Mouse (Mus musculus) left cerebral cortex, postnatal 25 days (tissue): Measurements from ENCODE around the gene Pcnx3. TPM values are rescaled to one million over a fixed set of nuclear protein-coding genes. Genes with fewer than 3 reads are reported as not detected.

Experiments
- DNase-seq, 2 experiments: peaks; one replicate each; pipeline ENCODE4 v3.0.0; 2022; ENCODE audit warnings: low spot score in 2 of 2, mixed read lengths in 1 of 2
- intact Hi-C: fragments of 180-260 bp; cut with DNase I; formaldehyde crosslinking; loops from one replicate; pipeline ENCODE4 v1.15.1; 2025
- total RNA-seq, 2 experiments: library from RNA; stranded (reverse); gene quantifications; 2 replicates each; pipeline ENCODE4 v1.2.3; 2021

Pcnx3 gene
- total RNA-seq, 2 experiments from 2014 or later, result 63.6 to 67.9 TPM

DNA sequence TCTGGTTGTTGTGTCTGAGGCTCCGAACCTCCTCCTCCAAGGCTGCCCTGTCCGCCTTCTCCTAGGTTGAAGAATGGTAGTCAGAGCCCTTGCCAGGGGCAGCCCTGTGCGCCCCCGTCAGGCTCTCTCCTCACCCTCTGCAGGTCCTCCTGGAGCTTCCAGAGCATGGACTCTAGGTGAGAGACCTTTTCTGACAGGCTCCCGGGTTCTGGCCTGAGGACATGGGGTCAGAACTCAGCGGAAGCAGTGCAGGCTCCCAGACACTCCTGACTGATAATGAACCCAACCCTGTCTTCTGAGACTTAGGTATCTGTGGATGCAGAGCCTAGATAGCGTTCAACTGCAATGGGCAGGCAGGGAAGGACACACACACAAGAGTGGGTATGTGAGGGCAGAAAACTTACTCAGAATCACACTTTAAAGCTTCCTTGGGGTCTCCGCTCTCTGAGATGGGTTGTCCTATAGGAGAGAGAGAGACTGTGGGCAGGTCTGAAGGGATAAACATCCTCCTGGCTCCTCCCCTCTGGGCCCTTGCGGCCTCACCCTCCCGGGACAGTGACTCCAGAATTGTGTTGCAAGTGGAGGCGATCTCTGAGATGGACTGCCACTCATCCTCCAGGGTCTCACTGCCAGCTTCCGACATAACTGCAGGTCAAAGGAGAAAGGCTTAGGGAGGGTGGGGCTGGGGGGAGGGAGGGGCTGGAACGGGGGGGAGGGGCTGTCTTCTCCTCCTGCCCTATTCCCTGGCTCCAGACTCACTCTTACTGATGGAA lies 37.0 kb downstream of the Pcnx3 start:
- intact Hi-C loops, result no loop called here
- DNase-seq, result no peak

DNA sequence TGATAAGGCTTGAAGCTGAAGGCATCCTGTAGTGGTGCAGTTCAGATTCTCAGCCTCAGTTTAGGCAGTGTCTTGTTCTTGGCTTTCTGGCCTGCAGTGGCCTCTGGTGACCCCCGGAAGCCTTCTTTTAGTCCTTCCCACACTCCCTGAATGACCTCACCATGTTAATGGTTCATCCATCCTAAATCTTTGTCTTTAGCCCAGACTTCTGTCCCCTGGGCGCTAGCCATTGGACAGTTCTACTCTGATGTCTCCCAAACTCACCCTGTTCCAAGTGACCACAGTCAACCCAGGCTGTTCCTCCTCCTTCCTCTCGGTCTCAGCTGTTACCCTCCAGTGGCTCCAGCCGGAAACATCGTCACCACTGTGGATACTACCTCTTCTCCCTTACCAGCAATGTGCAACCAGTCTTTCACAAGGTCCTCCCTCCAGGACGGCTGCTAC lies 39.4 kb downstream of the Pcnx3 start:
- intact Hi-C loops, result no loop called here
- no peak for DNase-seq

DNA sequence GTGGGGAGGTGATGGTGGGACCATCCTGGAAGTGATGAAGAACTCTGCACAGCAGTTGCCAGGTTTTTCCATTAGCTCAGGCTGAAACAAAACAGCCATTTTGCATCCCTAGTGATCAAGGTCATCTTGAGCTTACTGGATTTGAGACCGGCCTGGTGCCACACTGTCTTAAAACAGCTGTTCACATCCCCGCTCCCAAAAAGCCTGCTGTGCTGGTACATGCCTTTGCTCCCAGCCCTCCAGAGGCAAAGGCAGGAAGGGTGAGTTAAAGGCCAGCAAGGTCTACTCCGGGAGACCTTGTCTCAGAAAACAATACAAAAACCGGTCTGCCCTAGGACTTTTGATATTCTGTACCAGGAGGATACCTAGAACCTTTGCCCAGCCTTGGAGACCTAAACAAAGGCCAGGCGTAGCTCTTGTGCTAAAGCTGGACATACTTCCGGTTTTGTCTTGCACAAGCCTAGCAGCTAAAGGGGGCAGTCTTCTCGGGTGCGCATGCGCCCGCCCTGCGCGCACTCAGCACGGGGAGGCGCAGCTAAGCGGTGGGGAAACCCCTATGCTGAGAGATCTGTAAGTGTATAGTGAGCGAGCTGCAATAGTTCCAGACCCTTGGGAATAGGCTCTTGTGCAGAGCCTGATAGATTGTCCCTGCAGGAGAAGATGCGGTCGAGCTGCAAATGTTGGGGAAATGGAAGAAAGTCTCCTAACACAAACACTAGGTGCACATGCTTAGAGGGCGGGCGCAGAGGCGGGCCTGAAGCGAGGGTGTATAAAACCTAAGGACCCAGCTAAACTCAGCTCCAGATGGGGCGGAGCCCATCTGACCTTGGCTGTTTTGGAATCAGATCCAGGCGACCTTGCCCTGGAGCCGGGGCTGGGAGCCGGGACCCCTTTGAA lies 40.1 kb downstream of the Pcnx3 start:
- intact Hi-C loops, result no loop called here
- DNase-seq, result peak; percentile 85 to 89

DNA sequence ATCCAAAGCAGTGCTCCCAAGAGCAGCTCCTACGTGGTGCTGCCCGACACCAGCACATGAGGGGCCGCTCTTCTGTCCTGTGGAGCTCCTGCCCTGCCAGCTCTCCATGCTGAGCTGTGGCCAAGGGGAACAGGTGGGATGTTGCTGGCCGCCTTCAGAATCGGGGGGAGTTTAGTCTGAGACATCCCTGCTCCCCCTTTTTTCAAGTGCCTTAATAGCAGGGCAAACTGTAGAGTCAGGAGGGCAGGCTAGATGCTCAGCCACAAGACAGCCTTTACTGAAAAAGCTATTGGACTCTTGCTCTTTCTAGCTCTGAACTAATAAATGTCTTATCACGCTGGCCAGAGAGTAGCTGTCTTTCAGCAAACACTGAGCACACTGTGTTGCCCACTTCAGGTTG lies 40.9 kb downstream of the Pcnx3 start:
- no peak for DNase-seq
- intact Hi-C loops, result no loop called here

DNA sequence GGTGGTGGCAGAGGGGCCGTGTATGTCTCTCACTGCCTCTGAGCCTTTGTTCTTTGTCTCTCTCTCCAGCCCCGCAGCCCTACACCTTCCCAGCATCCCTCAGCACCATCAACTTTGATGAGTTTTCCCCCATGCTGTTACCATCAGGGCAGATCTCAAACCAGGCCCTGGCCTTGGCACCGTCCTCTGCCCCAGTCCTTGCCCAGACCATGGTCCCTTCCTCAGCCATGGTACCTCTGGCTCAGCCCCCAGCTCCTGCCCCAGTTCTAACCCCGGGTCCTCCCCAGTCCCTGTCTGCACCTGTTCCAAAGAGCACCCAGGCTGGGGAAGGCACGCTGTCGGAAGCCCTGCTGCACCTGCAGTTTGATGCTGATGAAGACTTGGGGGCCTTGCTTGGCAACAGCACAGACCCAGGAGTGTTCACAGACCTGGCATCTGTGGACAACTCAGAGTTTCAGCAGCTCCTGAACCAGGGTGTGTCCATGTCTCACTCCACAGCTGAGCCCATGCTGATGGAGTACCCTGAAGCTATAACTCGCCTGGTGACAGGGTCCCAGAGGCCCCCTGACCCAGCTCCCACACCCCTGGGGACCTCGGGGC lies 41.9 kb downstream of the Pcnx3 start:
- intact Hi-C loops, result no loop called here
- DNase-seq, result no peak

DNA sequence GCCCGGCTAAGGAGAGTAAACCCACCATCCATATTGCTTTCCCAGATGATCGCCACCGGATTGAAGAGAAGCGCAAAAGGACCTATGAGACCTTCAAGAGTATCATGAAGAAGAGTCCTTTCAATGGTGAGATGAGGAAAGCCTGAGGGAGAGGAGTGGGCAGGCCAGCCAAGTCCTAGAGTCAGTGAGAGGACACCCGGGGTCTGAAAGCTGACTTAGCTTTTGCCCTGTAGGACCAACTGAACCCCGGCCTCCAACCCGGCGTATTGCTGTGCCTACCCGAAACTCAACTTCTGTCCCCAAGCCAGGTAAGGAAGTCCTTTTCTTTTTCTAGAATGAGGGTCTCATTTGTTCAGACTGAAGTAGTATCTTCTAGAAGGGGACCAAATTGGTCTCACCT lies 43.4 kb downstream of the Pcnx3 start:
- DNase-seq, result no peak
- intact Hi-C loops, result no loop called here

DNA sequence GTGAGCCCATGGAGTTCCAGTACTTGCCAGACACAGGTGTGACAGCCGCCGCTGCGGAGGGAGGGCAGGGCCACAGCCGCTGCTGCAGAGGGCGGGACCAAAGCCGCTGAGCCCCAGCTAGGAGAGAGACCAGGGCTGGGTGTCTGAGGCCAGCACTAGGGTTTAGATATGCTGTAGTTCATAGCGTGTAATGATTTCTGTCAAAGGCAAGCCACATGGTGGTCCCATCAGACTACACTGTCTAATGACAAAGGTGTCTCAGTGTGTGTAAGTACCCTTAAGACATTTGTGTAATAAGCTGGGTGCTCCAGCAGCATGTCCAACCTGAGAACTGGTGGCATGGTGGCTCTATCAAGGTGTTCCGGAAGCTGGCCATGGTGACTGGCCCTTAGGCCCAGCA lies 47.1 kb downstream of the Pcnx3 start:
- intact Hi-C loops, result no loop called here
- DNase-seq, result no peak

DNA sequence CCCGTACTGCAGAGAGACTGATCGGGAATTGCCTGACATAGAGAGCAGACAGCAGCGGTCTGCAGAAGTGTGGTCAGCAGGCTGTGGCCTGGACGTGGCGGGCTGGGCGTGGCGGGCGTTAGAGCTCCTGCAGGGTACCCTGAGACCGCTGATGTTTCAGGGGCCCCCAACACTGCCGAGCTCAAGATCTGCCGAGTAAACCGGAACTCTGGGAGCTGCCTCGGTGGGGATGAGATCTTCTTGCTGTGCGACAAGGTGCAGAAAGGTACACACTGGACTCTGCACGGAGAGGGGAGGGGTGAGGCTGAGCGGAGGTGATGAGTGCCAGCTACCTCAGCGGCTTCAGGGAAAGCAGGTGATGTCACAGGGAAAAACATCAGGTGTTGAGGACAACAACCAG lies 47.7 kb downstream of the Pcnx3 start:
- intact Hi-C loops, result no loop called here
- no peak for DNase-seq

DNA sequence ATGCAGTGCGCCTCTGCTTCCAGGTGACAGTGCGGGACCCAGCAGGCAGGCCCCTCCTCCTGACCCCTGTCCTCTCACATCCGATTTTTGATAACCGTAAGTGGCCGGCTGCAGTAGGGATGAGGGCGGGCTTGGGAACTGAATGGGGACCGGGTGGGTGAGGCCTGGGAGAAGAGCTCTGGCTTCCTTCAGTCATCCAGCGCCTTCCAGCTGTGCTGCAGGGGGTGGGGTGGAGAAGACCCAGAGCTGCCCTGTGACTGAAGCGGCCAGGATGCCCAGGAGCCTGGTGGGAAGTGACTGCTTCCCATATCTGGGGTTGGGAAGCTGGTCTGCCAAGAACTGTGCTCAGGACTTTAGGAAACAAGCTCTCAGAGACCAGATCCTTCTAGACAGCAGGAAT lies 48.4 kb downstream of the Pcnx3 start:
- DNase-seq, result no peak
- intact Hi-C loops, result no loop called here

DNA sequence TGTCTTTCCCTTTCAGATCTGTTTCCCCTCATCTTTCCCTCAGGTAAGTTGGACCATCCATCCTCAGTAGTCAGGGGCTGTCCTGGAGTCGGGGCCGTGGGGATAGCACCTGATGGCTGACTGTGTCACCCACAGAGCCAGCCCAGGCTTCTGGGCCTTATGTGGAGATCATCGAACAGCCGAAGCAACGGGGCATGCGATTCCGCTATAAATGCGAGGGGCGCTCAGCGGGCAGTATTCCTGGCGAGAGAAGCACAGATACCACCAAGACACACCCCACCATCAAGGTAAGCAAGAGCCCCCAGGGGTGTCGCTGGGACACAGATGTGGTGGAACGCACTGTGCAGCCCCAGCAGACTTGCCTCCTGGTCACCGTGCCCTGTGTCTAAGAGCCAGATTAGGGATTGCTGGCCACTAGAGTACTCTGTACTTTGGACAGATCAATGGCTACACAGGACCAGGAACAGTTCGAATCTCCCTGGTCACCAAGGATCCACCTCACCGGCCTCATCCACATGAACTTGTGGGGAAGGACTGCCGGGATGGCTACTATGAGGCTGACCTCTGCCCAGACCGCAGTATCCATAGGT lies 50.2 kb downstream of the Pcnx3 start:
- DNase-seq, result no peak
- intact Hi-C loops, result loop anchor here (5.0 kb wide), 1 partner anchor 36 kb away; the partner anchor contains the start of gene Rnaseh2c

DNA sequence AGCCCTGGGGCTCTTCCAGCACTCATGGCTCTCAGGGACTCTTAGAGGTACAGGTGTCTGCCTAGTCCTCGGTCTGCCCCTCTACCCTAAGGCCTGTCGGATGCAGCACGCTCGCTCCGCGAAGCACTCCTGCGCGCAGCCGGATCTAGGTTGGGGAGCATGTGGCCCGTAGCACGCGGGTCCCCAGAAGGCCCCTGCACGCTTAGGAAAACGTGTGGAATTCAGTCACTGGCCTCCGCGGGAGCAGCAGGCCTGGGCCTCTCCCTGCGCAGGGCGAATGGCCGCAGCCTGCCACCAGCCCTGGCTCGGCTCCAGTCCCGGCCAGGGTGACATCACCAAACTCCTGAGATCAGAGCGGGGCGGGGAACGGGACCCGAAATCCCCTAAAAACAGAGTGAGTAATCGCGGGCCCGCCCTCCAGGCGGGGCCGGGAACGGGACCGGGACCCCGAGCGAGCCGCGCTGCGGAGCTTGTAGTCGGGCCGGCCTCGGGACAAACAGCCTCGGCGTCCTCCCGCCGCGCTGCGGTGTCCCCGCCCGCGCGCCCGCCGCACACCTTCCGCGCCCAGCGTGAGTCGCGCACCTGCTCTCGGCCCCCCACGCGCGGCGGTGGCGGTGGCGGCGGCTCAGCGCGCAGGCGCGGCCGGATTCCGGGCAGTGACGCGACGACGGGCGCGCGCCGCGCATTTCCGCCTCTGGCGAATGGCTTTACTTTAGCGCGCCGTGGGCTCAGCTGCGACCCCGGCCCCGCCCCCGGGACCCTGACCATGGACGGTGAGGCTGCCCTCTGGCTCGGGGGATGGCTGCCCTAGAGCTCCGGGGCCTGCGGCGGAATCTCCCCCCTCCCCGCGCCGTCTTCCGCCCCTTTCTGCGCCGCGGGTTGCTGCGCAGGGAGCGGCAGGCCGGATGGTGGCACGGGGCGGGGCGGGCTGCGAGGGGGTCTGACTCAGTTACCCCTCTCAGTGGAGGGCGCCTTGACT lies 51.4 kb downstream of the Pcnx3 start, which contains the start of gene Rela:
TSS of gene Rela (plus strand) at position 415 of the 979 bp plus-strand sequence.
- peak; percentile 88 to 93 for DNase-seq
- intact Hi-C loops, result loop anchor here (1.0 to 5.0 kb wide), 3 partner anchors 27 to 51 kb away; partner anchors contain the start of genes Kat5, Map3k11, Pcnx3 and Rnaseh2c

DNA sequence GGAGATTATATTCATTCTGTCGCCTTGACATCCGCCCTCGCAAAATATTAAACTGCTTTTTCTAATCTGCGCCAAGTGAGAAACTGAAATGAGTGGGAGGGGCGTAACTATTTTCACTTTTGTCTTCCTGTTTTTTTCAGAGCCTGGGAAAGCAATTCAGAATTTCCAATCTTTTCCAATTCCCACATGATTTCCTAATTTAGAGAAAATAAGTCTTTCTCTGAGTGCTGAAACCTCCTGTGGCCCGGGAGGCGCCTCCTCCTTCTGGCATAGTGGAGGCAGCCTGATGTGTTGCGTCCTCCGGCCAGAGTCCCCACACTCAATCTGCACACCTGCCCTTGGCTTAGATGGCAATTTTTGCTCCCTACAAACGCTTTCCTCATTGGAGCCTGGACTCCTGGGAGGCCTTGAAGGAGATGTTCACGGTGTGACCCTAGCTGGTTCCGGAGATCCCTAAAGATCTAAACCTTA lies 52.1 kb downstream of the Pcnx3 start:
- intact Hi-C loops, result loop anchor here (1.0 to 5.0 kb wide), 3 partner anchors 26 to 52 kb away; partner anchors contain the start of genes Kat5, Map3k11, Pcnx3 and Rnaseh2c

DNA sequence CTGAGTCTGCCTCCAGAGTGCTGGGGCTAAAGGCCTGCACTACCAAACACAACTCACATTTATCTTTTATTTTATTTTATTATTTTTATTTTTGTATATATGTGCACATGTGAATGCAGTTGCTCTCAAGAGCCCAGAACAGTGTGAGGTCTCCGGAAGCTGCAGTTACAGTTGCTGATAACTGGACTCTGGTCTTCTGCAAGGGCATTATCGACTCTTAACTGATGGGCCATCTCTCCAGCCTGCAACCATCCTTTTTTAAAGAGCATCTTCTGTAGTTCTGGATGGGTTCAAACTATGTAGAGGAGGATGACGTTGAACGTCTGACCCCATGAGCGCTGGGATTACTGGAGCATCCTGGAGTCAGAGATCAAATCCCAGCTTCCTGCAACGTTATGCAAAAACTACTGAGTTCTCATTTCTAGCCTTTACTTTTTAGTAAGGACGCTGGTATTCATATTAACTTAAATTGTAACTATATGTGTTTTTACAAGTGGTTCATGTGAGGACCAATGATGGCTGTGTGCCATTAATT lies 52.6 kb downstream of the Pcnx3 start:
- no peak for DNase-seq

More for the DNA sequence above, 52.1 kb downstream of the Pcnx3 start:
- DNase-seq, result peak in 1 of 2 experiments; percentile 26

DNA sequence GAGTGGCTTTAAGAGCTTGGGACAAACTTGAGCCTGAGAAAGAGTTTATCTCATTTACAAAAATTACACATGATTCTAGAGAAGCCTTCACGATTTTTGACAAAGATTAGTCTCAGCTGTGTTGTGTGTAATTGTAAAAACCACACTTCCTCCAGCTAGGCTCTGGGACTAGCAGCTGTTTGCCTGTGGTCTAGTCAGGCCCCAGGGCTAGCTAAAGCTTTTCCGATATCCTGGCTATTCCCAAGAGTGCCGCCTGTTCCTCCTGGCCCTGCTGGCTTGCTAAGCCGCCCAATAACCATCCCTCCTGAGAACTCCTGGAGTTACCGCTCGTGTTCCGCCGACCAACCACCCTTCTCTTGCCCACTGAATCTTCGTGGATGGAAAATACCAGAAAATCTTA lies 56.6 kb downstream of the Pcnx3 start:
- no peak for DNase-seq
- intact Hi-C loops, result no loop called here

More for the DNA sequence above, 52.6 kb downstream of the Pcnx3 start:
- intact Hi-C loops, result loop anchor here (2.0 to 5.0 kb wide), 2 partner anchors 34 to 53 kb away; partner anchors contain the start of genes Map3k11, Pcnx3 and Rnaseh2c

DNA sequence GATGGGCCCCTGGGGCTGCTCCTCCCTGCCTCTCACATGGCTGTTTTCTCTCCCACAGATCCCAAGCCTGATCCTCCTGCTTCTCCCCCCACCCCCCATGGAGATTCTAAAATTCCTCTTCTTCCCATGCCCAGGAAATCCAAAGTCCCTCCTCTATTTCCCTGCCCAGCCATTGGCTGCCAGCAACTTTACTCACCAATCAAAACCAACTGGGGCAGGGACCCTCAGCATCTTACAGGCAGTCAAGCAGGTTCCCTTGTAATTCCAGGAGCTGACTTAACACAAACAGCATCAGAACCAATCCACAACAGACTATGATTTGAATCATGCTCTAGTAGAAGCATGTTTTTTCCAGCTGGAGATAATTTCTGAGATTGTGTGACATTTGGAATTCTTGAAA lies 58.8 kb downstream of the Pcnx3 start:
- no peak for DNase-seq
- intact Hi-C loops, result loop anchor here (2.0 kb wide), 1 partner anchor 17 kb away; no protein-coding TSS in a partner anchor

DNA sequence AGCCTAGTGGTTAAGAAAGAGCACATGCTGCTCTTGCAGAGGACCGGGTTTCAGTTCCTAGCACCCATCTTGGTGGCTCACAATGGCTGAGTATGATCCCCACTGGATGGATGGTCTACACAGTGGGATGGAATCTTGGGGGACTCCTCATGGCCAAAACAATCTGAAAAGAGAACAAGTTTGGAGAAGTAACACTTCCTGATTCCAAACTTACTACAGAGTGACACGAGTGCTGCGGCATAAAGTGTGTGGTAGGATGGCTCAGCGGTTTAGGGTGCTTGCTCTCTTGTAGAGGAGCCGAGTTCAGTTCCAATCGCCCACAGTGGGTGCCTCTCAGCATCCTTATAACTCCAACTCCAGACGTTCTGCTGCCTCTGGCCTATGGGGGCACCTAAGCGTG lies 63.4 kb downstream of the Pcnx3 start:
- DNase-seq, result no peak
- intact Hi-C loops, result no loop called here

DNA sequence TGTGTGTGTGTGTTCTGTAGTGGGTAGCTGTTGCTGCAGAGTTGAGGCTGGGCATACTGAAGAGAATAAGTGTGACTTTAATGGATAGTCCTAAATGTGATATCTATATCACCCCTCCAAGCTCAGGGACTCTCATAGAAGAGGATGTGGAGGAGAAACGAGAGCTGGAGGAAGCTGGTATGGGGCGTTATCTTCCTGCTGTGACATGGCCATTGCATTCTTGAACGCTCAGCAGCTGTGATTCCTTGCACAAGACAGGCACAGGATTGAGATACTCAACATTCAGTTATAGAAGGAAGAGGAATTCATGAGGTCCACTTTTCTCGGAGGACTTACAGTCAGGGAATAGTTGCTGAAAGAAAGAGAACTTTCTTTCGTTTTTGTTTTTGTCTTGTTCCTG lies 66.8 kb downstream of the Pcnx3 start:
- DNase-seq, result no peak
- intact Hi-C loops, result no loop called here

DNA sequence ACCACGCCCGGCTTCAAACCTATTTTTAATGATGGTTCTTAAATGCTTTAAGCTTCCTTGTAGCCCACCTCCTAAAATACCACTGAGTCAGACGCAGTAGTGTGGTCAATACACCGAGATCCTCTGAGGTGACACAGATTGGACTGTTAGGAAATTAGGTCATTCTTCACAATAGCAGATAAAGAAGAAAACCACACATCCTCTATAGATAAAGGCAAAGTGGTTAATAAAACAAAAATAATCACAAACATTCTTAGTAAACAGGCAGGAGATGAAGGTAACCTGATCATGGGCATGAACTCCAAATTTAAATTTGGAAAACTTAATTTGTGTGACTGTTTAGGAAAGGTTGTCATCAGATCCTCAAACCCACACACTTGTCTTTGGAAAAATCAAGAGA lies 68.7 kb downstream of the Pcnx3 start:
- DNase-seq, result no peak
- intact Hi-C loops, result no loop called here
